Mouse (Mus musculus) common myeloid progenitor, adult 5-6 weeks (primary cell): ENCODE data around the gene Laptm5. TPM values are rescaled to one million over a fixed set of nuclear protein-coding genes. Genes with fewer than 3 reads are reported as not detected.

Source experiments
- ATAC-seq: replicated peaks from 2 replicates; pipeline ENCODE4 v1.8.0; 2016; ENCODE audit warnings: low read depth, mild to moderate bottlenecking, moderate TSS enrichment, inconsistent platforms; ENCODE audit not compliant: poor library complexity, severe bottlenecking
- total RNA-seq: library from RNA; stranded (forward); fragments of 200-1000, 187-1606 nt; gene quantifications from 2 replicates; pipeline ENCODE4 v1.2.3, GENCODE M21; 2017

The Laptm5 gene
- total RNA-seq, 1 experiment from 2014 or later = 110 TPM

- ATAC-seq = no peak
Measured at GRCm38 (mm10) chr4:130918805-130919749, 6.2 kb downstream of the Laptm5 start.

- ATAC-seq = peak; percentile 9; the same call in 1 of the 2 replicates
Measured at GRCm38 (mm10) chr4:130919750-130920356, 6.9 kb downstream of the Laptm5 start.

GRCm38 (mm10) chr4:130920951-130921693, 8.2 kb downstream of the Laptm5 start:
- peak; percentile 68 for ATAC-seq

GRCm38 (mm10) chr4:130921986-130922385, 9.1 kb downstream of the Laptm5 start:
- ATAC-seq = no peak

GRCm38 (mm10) chr4:130926274-130926673, 13.3 kb downstream of the Laptm5 start:
- ATAC-seq = no peak

- no peak for ATAC-seq
Measured at GRCm38 (mm10) chr4:130927821-130928220, 14.9 kb downstream of the Laptm5 start.

- ATAC-seq = no peak
Measured at GRCm38 (mm10) chr4:130942644-130943043, 29.7 kb downstream of the Laptm5 start.

- no peak for ATAC-seq
Measured at GRCm38 (mm10) chr4:130944112-130944511, 31.2 kb downstream of the Laptm5 start, which contains the start of gene Matn1. Gene Matn1, plus strand, starts transcription at chr4:130944385.

- peak; percentile 74 for ATAC-seq
Measured at GRCm38 (mm10) chr4:130944779-130945178, 31.9 kb downstream of the Laptm5 start.

GRCm38 (mm10) chr4:130947094-130947647, 34.2 kb downstream of the Laptm5 start:
- ATAC-seq = peak; percentile 48

- no peak for ATAC-seq
Measured at GRCm38 (mm10) chr4:130949821-130950384, 37.0 kb downstream of the Laptm5 start.

GRCm38 (mm10) chr4:130952531-130952930, 39.6 kb downstream of the Laptm5 start:
- ATAC-seq = peak; percentile 80

- ATAC-seq = no peak
Measured at GRCm38 (mm10) chr4:130957156-130957555, 44.2 kb downstream of the Laptm5 start.

- no peak for ATAC-seq
Measured at GRCm38 (mm10) chr4:130958812-130959211, 45.9 kb downstream of the Laptm5 start.

- no peak for ATAC-seq
Measured at GRCm38 (mm10) chr4:130959678-130960077, 46.8 kb downstream of the Laptm5 start.

- peak; percentile 81 for ATAC-seq
Measured at GRCm38 (mm10) chr4:130960118-130960734, 47.3 kb downstream of the Laptm5 start.

- no peak for ATAC-seq
Measured at GRCm38 (mm10) chr4:130971278-130971677, 58.4 kb downstream of the Laptm5 start.

- no peak for ATAC-seq
Measured at GRCm38 (mm10) chr4:130972421-130972829, 59.5 kb downstream of the Laptm5 start.
